Mouse (Mus musculus): Measurements from ENCODE around the gene Wdr81.
A peak's percentile ranks its signal among the peaks of the same experiment; 100 is the strongest.
"Not testable (repeated sequence)": the region's sequence is repeated elsewhere in the genome, so short reads cannot be mapped to it uniquely, and the experiment has no call there.

Wdr81 gene

DNA sequence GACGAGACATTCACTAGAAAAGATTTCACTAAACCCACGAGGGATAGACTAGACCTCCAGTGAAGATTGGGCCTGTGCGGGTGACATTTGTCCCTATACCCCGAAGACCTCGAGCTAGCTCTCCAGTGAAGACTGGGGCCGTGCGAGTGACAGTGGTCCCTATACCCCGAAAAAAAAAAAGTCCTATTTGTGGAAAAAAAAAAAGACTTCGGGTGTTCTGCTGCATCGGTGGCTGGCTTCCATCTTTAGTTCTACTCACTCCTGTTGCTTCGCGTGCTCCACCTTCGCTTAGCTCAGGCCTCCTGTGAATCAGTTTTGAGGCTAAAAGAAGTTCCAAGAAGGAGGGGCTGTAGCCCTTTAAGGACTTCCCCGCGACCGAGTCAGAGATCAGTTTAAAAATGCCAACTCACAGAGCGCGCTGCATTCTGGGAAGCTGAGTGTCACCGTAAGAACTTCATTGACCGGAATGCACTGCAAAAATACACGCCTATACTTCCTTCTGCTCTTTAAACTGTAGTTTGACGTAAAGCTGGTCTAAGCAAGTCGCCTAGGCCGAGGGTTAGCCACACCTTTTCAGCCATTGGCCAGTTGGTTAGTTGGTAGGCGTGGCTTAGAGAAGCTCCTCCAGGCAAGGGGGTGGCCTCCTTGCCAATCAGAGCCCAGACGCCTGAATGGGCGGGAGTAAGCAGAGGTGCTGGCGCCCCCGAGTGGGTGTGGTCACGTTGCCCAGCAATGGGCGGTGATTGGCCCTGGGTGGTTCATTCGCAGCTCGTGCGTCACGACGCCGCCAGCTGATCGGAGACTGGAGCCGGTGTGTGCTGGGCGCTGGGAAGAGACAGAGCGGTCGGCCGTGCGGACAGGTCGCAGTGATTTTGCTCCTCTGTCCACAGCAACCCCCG lies 6.6 kb upstream of the Wdr81 start, which contains the start of gene Tlcd2:
Gene Tlcd2 (plus strand): TSS at position 872 of the 899 bp plus-strand sequence.
- peak; percentile 100 for DNase-seq (ENCODE audit: low read depth, low spot score)

DNA sequence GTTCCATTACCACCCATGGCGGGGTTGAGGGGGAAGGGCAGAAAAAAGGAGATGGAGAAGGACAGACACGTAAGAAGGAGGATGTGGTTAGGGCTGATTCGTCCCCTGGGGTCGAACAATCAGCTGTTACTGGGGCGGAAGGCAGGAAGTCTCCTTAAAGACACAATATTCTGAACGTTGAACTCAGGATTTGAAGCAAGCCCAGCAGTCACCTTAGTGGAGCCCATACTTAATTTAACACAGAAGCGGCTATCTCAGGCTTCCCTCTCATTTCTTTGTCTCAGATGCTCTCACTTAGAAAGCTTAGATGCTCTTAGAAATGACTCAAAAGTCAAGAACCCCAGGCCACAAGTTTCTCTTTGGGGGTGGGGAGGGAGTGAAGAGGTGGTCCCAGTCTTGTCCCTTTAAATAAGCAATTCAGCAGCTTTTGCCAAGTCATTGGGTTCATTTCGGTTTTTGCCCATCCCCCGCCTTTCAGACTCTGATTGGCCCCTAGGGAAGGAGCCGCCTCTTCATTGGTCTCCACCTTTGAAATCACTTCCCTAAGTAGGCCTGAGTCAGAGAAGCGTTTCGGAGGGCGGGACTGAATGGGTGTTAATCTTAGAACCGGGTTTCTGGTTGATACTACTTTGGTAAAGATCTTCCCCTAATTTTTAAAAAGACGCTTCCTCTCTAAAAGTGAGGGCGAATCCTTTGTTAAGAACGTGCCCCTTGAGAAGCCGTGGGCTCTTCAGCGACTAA lies 5.8 kb upstream of the Wdr81 start:
- DNase-seq (ENCODE audit: low read depth, low spot score) = peak; percentile 83

DNA sequence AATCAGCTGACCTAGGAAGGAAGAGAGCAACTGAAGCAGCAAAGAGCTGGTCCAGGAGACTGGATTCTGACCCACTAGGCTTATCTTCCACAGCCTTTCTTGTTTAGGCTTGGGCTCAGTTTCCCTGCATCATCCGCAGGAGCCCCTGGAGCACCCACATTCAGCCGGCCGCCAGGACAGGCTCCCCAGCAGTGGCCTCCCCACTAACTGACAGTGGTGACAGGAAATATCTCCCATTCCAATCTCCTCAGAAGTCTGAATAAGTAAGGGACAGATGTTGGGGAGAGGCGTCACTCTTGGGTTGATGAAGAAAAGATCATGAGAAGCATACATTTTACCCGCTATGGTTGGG lies 5.2 kb upstream of the Wdr81 start:
- DNase-seq (ENCODE audit: low read depth, low spot score) = no peak

DNA sequence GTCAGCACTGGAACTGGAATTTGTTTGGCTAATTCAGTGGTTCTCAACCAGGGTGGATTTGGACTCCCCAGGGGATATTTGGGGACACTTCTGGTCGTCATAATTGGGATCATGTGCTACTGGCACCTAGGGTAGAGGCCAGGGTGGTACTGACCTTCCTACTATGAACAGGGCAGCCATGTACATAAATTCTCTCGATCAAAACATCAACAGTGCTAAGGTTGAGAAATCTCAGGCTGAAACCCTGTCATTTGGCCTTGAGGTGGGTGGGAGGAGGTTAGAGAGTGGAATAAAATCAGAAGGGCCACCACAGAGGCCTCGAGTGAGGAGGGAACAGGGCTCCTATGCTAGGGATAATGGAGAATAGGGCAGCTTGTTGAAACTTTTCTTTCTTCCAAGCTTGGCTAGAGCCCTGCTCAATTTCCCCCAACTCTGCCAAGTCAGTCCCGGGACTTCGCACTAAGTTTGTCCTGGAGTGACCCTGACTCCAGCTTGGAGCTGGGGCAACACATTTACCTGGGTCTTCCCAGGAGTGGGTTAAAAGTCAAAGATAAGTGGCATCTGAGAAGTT lies 4.7 kb upstream of the Wdr81 start:
- no peak for DNase-seq (ENCODE audit: low read depth, low spot score)

DNA sequence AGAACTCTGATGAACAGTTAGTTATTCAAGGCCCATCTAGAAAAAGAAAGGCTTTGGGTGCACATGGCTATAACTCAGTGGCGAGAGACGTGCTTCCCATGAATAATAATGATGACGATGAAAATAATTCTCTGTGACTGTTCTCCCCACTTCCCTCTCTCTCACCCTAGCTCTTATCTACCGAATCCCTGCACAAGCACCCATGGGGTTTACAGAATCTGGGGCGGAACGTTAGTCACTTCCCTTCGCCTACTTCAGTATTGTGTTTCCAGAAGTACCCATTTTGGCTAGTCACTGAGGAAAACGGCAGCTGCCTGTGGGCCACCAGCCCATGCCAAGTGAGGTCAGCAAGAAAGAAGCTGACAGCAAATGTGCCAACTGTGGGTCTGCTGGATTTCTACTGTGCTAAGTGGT lies 4.1 kb upstream of the Wdr81 start:
- DNase-seq (ENCODE audit: low read depth, low spot score) = no peak

DNA sequence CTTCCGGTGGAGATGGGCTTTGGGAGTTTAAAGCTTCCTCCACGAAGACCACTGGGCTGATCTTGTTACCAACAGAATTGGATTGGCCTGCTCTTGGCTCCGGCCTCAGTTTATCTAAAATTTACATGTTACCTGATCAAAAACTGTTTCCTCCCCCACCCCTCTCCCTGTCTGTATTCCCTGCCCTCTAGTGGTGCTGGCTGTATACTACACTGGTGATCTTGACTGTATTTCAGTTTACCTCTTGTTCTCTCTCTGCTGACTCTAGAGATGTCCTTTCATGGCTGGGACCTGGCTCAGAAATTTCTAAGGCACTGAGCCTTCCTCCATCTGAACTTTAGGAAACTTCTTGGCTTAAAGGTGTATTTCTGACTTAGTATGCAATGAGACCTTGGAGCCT lies 3.7 kb upstream of the Wdr81 start:
- DNase-seq (ENCODE audit: low read depth, low spot score) = no peak

DNA sequence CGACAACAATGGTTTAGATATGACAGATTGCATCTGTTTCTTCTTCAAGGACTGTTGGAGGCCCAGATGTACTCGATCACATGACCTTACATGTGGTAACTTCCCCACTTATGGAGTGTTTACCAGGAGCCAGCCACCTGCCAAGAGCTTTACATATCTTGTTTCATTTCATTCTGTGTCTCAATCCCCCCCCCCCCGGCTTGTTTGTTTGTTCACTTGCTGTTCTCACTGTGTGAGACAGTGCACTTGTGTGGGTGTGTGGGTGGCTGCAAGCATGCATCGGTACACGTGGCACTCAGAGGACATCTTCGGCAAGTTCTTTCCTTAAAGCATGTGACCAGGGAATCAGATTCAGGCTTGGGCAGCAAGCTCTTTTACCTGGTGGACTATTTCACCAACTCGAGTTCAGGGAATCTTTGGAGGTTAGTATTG lies 1.9 kb upstream of the Wdr81 start:
- DNase-seq (ENCODE audit: low read depth, low spot score) = no peak

DNA sequence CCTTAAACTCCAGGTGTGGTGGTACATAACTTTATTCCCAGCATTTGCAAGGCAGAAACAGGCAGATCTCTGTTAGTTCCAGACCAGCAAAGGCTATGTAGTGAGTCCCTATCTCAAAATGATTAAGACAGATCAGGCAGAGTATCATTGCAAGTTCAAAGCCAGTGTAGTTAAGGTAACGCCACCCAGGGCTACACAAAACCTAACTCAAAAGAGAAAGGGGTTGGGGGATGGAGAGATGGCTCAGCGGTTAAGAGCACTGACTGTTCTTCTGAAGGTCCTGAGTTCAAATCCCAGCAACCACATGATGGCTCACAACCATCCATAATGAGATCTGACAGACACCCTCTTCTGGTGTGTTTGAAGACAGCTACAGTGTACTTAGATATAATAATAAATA lies 1.5 kb upstream of the Wdr81 start:
- not testable (repeated sequence) for DNase-seq (ENCODE audit: low read depth, low spot score)

DNA sequence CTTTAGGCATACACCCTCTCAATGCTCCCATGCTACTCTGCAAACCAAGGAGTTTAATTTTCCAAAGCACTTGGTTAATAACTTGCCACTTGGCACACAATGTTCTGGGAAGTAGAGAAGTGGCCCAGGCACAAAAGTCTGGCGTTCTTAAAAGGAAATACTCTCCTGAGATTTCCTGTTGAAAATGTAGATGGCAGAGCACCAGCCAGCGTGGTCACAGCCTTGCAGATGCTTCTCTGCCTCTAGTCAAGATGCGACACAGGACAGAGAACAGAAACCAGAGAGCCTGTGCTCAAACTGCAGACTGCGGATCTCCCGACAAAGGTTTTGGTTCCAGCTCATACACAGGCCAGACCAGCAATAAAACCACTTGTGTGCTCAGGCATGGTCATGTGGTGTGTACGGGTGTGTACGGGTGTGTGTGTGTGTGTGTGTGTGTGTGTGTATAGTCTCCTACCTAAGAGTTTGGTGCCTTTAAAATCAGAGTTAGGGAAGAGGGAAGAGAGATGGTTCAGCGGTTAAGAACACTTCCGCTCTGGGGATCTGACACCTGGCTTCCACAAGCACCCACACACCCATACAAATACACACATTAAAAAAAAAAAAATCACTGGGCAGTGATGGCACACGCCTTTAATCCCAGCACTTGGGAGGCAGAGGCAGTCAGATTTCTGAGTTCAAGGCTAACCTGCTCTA lies 672 bp upstream of the Wdr81 start:
- no peak for DNase-seq (ENCODE audit: low read depth, low spot score)

DNA sequence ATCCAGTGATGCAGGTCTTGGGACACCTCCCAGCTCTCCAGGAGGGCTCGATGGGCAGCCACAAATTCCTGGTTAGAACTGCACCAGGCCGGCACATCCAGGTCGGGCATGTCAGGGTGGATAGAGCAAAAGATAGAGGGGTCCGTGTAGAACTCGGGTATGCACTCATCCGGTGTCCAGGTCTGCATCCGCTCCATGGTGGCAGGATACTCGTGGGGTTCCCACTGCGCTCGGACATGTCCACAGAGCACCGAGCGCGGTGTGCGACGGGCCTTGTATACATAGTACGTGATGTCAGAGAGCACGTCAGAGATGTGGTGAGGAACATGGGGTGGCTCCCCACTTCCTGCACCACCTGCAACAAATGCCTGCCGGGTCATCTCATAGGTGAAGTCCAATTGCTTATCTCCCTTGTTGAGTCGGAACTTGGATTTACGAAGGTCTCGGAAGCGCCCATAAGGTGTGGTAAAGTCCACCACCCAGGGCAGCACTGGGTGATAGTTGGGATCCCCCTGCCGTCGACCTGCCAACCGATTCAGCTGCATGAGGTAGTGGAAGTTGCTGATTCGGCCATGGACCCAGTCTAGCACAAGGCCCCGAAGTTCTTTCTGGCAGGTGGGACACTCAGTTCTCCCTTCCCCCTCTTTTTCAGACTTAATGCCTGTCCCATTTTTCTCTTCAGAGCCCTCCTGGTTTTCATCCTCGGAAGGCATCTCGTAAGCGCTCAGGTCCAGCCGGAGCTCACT lies 1.5 kb downstream of the Wdr81 start:
- no peak for DNase-seq (ENCODE audit: low read depth, low spot score)

DNA sequence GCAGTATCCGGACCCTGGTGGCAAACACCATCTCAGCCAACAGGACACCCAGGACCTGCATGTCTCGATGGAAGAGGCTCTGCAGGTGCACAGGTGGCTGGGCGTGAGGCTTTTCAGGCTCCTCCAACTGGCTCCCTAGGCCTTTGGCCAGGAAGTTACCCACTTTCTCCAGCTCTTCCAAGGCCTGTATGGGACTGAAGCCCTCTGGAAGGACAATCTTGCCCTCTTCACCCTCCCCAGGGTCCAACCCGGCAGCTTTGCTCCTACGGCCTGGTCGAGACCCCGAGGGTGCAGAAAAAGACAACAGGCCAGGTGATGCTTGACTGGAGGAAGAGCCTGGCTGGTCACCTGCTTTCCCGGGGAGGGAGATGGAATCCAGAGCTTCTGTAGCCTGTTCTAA lies 2.4 kb downstream of the Wdr81 start:
- DNase-seq (ENCODE audit: low read depth, low spot score) = no peak

DNA sequence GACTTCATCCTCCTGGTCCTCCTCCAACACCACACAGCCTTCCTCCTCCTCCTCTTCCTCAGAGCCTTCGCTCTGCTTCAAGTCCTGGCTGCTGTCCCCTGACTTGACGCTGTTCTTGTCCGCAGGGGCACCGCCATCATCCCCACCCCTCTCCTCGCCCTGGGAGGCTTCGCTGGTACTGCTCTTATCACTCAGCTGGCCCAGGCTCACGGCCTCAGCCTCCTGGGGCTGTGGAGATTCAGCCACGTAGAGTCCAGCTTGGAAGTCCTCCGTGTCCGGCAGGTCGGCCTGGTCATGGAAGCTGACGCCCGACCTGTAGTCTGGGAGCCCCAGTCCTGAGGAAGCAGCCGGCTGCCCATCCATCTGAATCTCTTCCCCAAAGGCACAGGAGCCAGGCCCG lies 3.6 kb downstream of the Wdr81 start:
- DNase-seq (ENCODE audit: low read depth, low spot score) = no peak

DNA sequence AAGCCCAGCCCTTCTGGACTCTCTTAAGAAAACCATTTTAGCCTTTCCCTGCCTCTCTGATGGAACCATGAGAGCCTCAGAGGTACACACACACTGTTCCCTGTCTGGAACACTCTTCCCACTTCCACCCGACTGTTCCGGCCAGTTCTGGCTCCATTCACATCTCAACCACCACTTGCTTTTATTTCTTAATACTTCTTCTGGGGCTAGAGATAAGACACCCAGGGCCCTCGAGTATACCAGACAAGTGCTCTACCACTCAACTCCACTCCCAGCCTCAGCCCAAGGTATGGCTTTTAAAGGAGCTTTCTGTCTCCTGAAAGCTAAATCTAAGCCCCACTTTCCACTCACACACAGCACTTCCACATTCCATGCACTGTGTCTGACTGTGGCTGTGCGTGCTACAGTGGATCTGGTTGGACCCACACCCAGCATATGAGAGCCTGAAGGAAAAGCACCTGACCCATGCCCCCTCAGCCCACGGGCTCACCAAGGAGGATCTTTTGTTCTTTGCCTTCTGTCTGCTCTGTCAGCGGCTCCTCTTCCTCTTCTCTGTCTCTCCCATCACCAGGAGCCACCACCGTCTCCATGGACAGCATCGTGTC lies 4.1 kb downstream of the Wdr81 start:
- DNase-seq (ENCODE audit: low read depth, low spot score) = no peak

DNA sequence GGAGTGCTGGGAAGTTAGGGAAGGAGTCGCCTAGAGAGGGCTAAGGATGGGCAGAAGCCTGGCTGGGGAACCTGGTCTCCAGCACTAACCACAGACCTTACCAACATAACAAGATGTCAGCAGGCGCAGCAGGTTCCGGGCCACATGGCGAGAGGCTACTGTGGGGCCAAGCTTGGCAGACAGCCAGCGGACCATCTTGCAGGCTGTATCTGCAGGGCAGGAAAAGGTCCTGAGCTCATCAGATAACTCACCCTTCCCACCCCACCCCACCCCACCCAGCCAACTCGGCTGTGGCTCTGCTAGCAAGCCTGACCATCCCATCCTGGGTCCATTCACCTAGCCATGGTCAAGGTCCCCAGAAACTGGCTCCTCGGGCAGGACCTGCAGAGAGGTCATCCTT lies 4.8 kb downstream of the Wdr81 start:
- no peak for DNase-seq (ENCODE audit: low read depth, low spot score)

DNA sequence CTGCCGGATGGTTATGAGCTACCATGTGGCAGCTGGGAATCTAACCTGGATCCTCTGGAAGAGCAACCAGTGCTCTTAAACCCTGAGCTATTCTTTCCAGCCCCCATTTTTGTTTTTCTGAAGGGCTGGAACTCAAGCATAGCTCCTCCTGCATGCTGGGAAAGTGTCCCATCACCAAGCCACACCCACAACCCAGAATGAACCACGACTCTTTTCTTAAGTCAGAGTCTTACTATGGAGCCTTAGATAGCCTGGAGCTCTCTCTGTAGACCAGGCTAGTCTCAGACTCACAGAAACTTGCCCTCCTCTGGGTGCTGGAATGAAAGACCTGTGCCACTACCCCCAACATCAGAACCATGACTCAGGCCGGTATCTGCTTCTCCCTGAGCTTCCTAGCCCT lies 5.9 kb downstream of the Wdr81 start:
- no peak for DNase-seq (ENCODE audit: low read depth, low spot score)

DNA sequence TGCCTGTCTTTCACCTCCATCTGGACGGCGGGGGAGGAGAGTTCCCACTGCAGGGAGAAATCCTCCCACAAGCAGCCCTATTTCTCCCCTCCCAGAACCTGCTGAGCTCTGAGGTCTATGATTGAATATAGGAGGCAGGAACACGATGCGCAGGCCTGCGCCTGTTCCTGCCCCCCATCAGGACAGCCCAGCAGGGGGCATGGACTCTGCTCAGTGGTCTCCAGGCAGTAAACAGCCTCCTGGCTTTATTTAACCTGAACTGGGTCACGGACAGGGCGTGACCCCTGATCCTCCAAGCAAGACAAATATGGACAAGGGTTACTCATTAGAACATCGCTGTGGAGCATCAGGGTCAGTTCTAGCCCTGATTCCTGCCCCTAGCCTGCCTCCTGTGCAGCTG lies 10.8 kb downstream of the Wdr81 start:
- DNase-seq (ENCODE audit: low read depth, low spot score) = no peak

DNA sequence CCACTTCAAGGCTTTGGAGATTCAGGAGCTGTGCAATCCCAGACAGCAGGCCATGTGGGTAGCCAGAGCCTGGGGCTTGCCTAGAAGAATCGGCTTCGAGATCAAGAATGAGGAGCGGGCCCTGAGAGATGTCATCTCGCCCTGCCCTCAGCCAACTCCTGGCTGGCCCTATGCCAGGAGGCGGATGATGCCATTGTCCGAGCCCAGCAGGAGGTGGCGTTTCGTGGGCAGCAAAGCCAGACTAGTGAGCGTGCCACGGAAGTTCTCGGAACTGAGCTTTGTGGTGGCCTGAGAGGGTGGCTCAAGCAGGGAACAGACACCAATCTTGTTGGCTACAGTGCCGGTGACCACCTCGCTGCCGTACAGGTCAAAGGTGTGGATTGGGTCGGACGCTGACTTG lies 12.9 kb downstream of the Wdr81 start:
- no peak for DNase-seq (ENCODE audit: low read depth, low spot score)

DNA sequence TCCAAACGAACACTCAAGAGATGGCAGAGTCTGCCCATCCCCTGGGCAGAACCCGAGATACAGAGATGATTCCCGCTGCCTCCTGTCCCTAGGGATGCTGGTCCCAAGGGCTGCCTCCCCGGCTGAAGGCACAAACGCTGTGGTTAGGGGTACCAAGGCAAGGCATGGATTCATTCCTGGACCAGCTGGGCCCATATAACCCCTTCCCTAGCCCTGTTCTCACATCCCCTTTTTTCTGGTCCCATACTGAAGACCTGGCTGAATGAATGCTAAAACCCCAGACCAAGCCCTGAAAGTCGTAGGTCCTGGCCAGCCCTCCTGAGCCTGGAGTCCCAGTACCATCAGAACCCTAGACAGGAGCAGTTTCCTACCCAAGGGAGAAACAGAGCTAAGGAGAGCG lies 13.5 kb downstream of the Wdr81 start:
- no peak for DNase-seq (ENCODE audit: low read depth, low spot score)

DNA sequence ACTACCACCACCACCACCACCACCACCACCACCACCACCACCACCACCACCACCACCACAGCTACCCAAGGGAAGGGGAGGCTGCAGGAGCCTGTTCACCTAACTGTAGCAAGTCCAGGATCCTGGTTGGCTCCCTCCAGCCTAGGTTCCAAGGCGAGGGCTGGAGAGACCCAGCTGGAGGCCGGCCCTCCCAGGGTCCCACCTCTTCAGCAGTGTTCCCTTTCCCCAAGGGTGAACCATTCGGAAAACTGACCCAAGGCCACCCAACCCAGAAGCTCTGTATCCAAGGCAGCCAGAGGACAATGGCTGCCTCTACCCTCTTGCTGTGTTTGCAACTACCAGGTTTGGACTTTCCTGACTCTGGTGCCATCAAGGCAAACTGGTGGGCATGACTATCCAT lies 14.6 kb downstream of the Wdr81 start:
- no peak for DNase-seq (ENCODE audit: low read depth, low spot score)

DNA sequence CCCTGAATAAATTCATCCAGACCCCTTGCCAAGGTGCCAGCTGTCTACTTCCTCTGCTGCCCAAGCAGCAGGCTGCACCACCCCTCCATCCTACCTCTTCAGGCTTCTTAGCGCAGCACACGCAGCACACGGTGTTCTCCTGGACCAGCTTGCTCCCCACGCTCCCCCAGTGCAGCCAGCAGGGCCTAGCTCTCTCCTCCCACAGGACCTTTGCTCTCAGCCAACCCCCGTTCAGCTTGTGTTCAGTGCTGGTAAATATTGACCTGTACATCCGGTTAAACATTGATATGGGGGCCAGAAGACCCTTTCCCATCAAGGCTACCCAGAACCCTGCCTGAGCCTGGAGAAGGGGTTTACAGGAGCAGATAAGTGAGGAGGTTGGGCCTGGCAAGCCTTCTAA lies 15.2 kb downstream of the Wdr81 start, which contains the start of gene Serpinf2:
Gene Serpinf2 (minus strand): TSS at position 229 of the 400 bp plus-strand sequence.
- DNase-seq (ENCODE audit: low read depth, low spot score) = no peak

DNA sequence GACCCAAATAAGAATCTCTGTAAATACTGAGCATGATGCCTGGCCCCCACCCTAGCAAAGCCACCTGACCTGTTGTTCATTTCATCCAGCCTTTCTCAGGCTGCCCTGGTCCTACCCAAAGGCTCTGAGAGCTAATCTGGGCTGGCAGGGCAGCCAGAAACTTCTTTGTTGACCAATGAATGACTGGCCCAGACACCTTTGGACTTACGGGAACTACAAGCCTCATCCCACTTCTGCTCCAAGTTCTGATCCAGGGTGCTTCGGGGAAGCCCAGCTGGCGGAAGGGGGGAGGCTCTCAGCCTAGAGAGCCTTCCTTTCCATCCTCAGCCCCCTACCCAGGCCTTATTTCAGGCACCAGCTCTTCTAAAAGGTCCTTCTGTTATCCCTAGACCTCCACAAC lies 15.7 kb downstream of the Wdr81 start:
- no peak for DNase-seq (ENCODE audit: low read depth, low spot score)
